Mouse (Mus musculus): ENCODE results near the gene Nktr.

Nktr gene

GRCm38 (mm10) chr9:121718792-121719318, at the start of gene Nktr:
TSS of gene Nktr (plus strand) at chr9:121719169.
- DNase-seq = peak; percentile 99

- peak; percentile 46 for DNase-seq
These were observed 49.6 kb upstream of the Nktr start for GRCm38 (mm10) chr9:121669348-121669791.

GRCm38 (mm10) chr9:121671300-121671699, 47.7 kb upstream of the Nktr start:
- peak; percentile 40 for DNase-seq

- no peak for DNase-seq
These were observed 46.7 kb upstream of the Nktr start for GRCm38 (mm10) chr9:121672311-121672710.

GRCm38 (mm10) chr9:121673716-121674115, 45.3 kb upstream of the Nktr start:
- no peak for DNase-seq

GRCm38 (mm10) chr9:121675011-121675410, 44.0 kb upstream of the Nktr start:
- no peak for DNase-seq

- no peak for DNase-seq
These were observed 43.4 kb upstream of the Nktr start for GRCm38 (mm10) chr9:121675556-121675955.

- DNase-seq = no peak
These were observed 41.9 kb upstream of the Nktr start for GRCm38 (mm10) chr9:121677069-121677468.

GRCm38 (mm10) chr9:121677476-121677875, 41.5 kb upstream of the Nktr start:
- DNase-seq = no peak

- peak; percentile 52 for DNase-seq
These were observed 39.4 kb upstream of the Nktr start for GRCm38 (mm10) chr9:121679549-121679948.

GRCm38 (mm10) chr9:121681191-121681590, 37.8 kb upstream of the Nktr start:
- no peak for DNase-seq

- DNase-seq = no peak
These were observed 36.8 kb upstream of the Nktr start for GRCm38 (mm10) chr9:121682037-121682680.

GRCm38 (mm10) chr9:121684702-121685101, 34.3 kb upstream of the Nktr start:
- DNase-seq = no peak

- peak; percentile 70 for DNase-seq
These were observed 28.7 kb upstream of the Nktr start for GRCm38 (mm10) chr9:121690200-121690651.

- DNase-seq = no peak
These were observed 28.2 kb upstream of the Nktr start for GRCm38 (mm10) chr9:121690734-121691133.

- no peak for DNase-seq
These were observed 24.2 kb upstream of the Nktr start for GRCm38 (mm10) chr9:121694736-121695135.

- DNase-seq = no peak
These were observed 22.3 kb upstream of the Nktr start for GRCm38 (mm10) chr9:121696626-121697025.

GRCm38 (mm10) chr9:121697150-121698049, 21.6 kb upstream of the Nktr start:
- DNase-seq = no peak

- DNase-seq = no peak
These were observed 14.7 kb upstream of the Nktr start for GRCm38 (mm10) chr9:121704261-121704645.

- peak; percentile 92 for DNase-seq
These were observed 14.0 kb upstream of the Nktr start, which contains the start of gene Sec22c for GRCm38 (mm10) chr9:121704646-121705625. TSS of gene Sec22c (minus strand) at chr9:121705490.

- no peak for DNase-seq
These were observed 12.8 kb upstream of the Nktr start for GRCm38 (mm10) chr9:121706029-121706675.

GRCm38 (mm10) chr9:121707801-121708200, 11.2 kb upstream of the Nktr start:
- no peak for DNase-seq
